Mouse (Mus musculus) CH12.LX (cell line): Measurements from ENCODE around the gene Rras2. TPM values are rescaled to one million over a fixed set of nuclear protein-coding genes. Genes with fewer than 3 reads are reported as not detected.
A peak's percentile ranks its signal among the peaks of the same experiment; 100 is the strongest.

Experiments
- DNase-seq: peaks from one replicate; pipeline ENCODE4 v3.0.0-alpha.2; 2013; ENCODE audit errors: extremely low read depth
- H3K27ac ChIP-seq: 2 replicates; pipeline ENCODE4 v1.5.1; 2012; ENCODE audit warnings: low read depth, mild to moderate bottlenecking, control low read depth, moderate library complexity; ENCODE audit not compliant: insufficient read depth
- H3K27me3 ChIP-seq: replicated peaks from 2 replicates; pipeline ENCODE3; 2012; ENCODE audit warnings: inconsistent platforms
- H3K36me3 ChIP-seq, 2 experiments: replicated peaks in 1 of 2; 2 replicates each; pipeline versions ENCODE3 to v1.6.1; 2012; ENCODE audit warnings: inconsistent platforms in 1 of 2, low read length in 1 of 2, mild to moderate bottlenecking in 1 of 2, mixed read lengths in 1 of 2, moderate library complexity in 1 of 2; ENCODE audit not compliant: control insufficient read depth in 1 of 2, insufficient read depth in 1 of 2
- H3K4me1 ChIP-seq, 2 experiments: 2 replicates each; pipeline ENCODE4 v1.6.1; 2012; ENCODE audit warnings: inconsistent platforms in 1 of 2, moderate library complexity in 1 of 2; ENCODE audit not compliant: insufficient read depth in 2 of 2, control insufficient read depth in 1 of 2
- H3K4me2 ChIP-seq: 2 replicates; pipeline ENCODE4 v1.6.1; 2012; ENCODE audit warnings: low read depth, mild to moderate bottlenecking, control low read depth; ENCODE audit not compliant: poor library complexity, insufficient read depth, severe bottlenecking
- H3K4me3 ChIP-seq, 3 experiments: fragments of 150-350 bp in 1 of 3; sonication (generic) in 1 of 3; replicated peaks in 1 of 3; 2 replicates each; pipeline versions ENCODE3 to v1.5.1; 2011 to 2012; ENCODE audit warnings: low read depth in 2 of 3, low read length in 2 of 3, mild to moderate bottlenecking in 2 of 3, moderate library complexity in 2 of 3, control low read depth in 1 of 3, improper control_type of control experiment in 1 of 3, inconsistent platforms in 1 of 3, mixed read lengths in 1 of 3; ENCODE audit not compliant: poor library complexity in 1 of 3
- H3K79me2 ChIP-seq: replicated peaks from 2 replicates; pipeline ENCODE4 v1.6.1; 2012; ENCODE audit warnings: mild to moderate bottlenecking, moderate library complexity; ENCODE audit not compliant: control insufficient read depth, poor library complexity, insufficient read depth, severe bottlenecking; ENCODE audit errors: extremely low read depth
- H3K9ac ChIP-seq: 2 replicates; pipeline ENCODE4 v1.6.1; 2012; ENCODE audit warnings: low read depth, mild to moderate bottlenecking, control low read depth, moderate library complexity; ENCODE audit not compliant: insufficient read depth
- H3K9me3 ChIP-seq: replicated peaks from 2 replicates; pipeline ENCODE3; 2012; ENCODE audit warnings: low read length, inconsistent platforms, mixed read lengths
- BHLHE40 ChIP-seq: IDR thresholded peaks from 2 replicates; pipeline ENCODE4 v1.6.1; 2011; ENCODE audit warnings: mild to moderate bottlenecking, low read depth, low read length, improper control_type of control experiment
- CHD1 ChIP-seq: IDR thresholded peaks from 2 replicates; pipeline ENCODE4 v1.6.1; 2012; ENCODE audit warnings: low read depth, low read length, improper control_type of control experiment, inconsistent platforms
- CHD2 ChIP-seq: IDR thresholded peaks from 2 replicates; pipeline ENCODE4 v1.6.1; 2011; ENCODE audit warnings: low read length, improper control_type of control experiment
- CTCF ChIP-seq, 2 experiments: IDR thresholded peaks in 1 of 2; conservative IDR thresholded peaks in 1 of 2; 2 replicates each; pipeline ENCODE4 v1.5.1; 2011 to 2012; ENCODE audit warnings: low read depth in 2 of 2, low read length in 2 of 2, improper control_type of control experiment in 1 of 2, inconsistent platforms in 1 of 2, mild to moderate bottlenecking in 1 of 2, moderate library complexity in 1 of 2
- E2F4 ChIP-seq: IDR thresholded peaks from 2 replicates; pipeline ENCODE4 v1.6.1; 2011; ENCODE audit warnings: low read depth, low read length, improper control_type of control experiment; ENCODE audit not compliant: insufficient replicate concordance
- EP300 ChIP-seq: IDR thresholded peaks from 2 replicates; pipeline ENCODE4 v1.6.1; 2011; ENCODE audit warnings: low read length, improper control_type of control experiment
- JUN ChIP-seq: IDR thresholded peaks from 2 replicates; pipeline ENCODE4 v1.6.1; 2011; ENCODE audit warnings: low read depth, mild to moderate bottlenecking, low read length, improper control_type of control experiment, moderate library complexity; ENCODE audit not compliant: insufficient read depth
- JUND ChIP-seq: conservative IDR thresholded peaks from 2 replicates; pipeline ENCODE4 v1.6.1; 2011; ENCODE audit warnings: low read depth, low read length, improper control_type of control experiment
- KAT2A ChIP-seq: IDR thresholded peaks from 2 replicates; pipeline ENCODE4 v1.6.1; 2012; ENCODE audit warnings: low read length, improper control_type of control experiment, inconsistent platforms; ENCODE audit not compliant: insufficient replicate concordance
- MAFK ChIP-seq: IDR thresholded peaks from 2 replicates; pipeline ENCODE4 v1.6.1; 2011; ENCODE audit warnings: low read length, improper control_type of control experiment; ENCODE audit not compliant: insufficient replicate concordance
- MAX ChIP-seq: IDR thresholded peaks from 2 replicates; pipeline ENCODE4 v1.6.1; 2011; ENCODE audit warnings: low read length, improper control_type of control experiment
- MAZ ChIP-seq: IDR thresholded peaks from 2 replicates; pipeline ENCODE4 v1.6.1; 2012; ENCODE audit warnings: low read depth, mild to moderate bottlenecking, inconsistent platforms, low read length, improper control_type of control experiment, moderate library complexity
- MEF2A ChIP-seq: IDR thresholded peaks from 2 replicates; pipeline ENCODE4 v1.6.1; 2014; ENCODE audit warnings: low read depth, mild to moderate bottlenecking, inconsistent platforms, low read length, improper control_type of control experiment, borderline replicate concordance
- MXI1 ChIP-seq: IDR thresholded peaks from 2 replicates; pipeline ENCODE4 v1.6.1; 2011; ENCODE audit warnings: mild to moderate bottlenecking, low read depth, low read length, improper control_type of control experiment
- MYC ChIP-seq: IDR thresholded peaks from 2 replicates; pipeline ENCODE4 v1.6.1; 2011; ENCODE audit warnings: low read depth, mild to moderate bottlenecking, improper control_type of control experiment, low read length
- NELFE ChIP-seq: IDR thresholded peaks from 2 replicates; pipeline ENCODE4 v1.6.1; 2011; ENCODE audit warnings: low read depth, low read length, improper control_type of control experiment
- PAX5 ChIP-seq: IDR thresholded peaks from 2 replicates; pipeline ENCODE4 v1.6.1; 2012; ENCODE audit warnings: low read length, inconsistent platforms, mixed read lengths
- POLR2A ChIP-seq: IDR thresholded peaks from 2 replicates; pipeline ENCODE4 v1.6.1; 2011; ENCODE audit warnings: low read depth, mild to moderate bottlenecking, improper control_type of control experiment, low read length
- POLR2AphosphoS2 ChIP-seq: IDR thresholded peaks from 2 replicates; pipeline ENCODE4 v1.6.1; 2011; ENCODE audit warnings: low read depth, low read length, improper control_type of control experiment
- RCOR1 ChIP-seq: conservative IDR thresholded peaks from 2 replicates; pipeline ENCODE4 v1.6.1; 2012; ENCODE audit warnings: low read depth, mild to moderate bottlenecking, inconsistent platforms, low read length, improper control_type of control experiment
- SIN3A ChIP-seq: IDR thresholded peaks from 2 replicates; pipeline ENCODE4 v1.6.1; 2012; ENCODE audit warnings: low read length, improper control_type of control experiment, inconsistent platforms
- SMC3 ChIP-seq: IDR thresholded peaks from 2 replicates; pipeline ENCODE4 v1.6.1; 2011; ENCODE audit warnings: low read depth, low read length, improper control_type of control experiment
- TBP ChIP-seq: conservative IDR thresholded peaks from 2 replicates; pipeline ENCODE4 v1.6.1; 2011; ENCODE audit warnings: low read depth, low read length, improper control_type of control experiment
- TCF12 ChIP-seq: IDR thresholded peaks from 2 replicates; pipeline ENCODE4 v1.6.1; 2014; ENCODE audit warnings: low read depth, mild to moderate bottlenecking, inconsistent platforms, low read length, improper control_type of control experiment
- UBTF ChIP-seq: IDR thresholded peaks from 2 replicates; pipeline ENCODE4 v1.6.1; 2012; ENCODE audit warnings: low read depth, mild to moderate bottlenecking, inconsistent platforms, low read length, improper control_type of control experiment, moderate library complexity
- USF1 ChIP-seq: IDR thresholded peaks from 2 replicates; pipeline ENCODE4 v1.6.1; 2014; ENCODE audit warnings: low read depth, mild to moderate bottlenecking, inconsistent platforms, low read length, improper control_type of control experiment
- USF2 ChIP-seq: conservative IDR thresholded peaks from 2 replicates; pipeline ENCODE4 v1.6.1; 2011; ENCODE audit warnings: low read depth, low read length, improper control_type of control experiment
- ZC3H11A ChIP-seq: IDR thresholded peaks from 2 replicates; pipeline ENCODE4 v1.6.1; 2012; ENCODE audit warnings: low read depth, mild to moderate bottlenecking, inconsistent platforms, low read length, improper control_type of control experiment
- ZKSCAN1 ChIP-seq: IDR thresholded peaks from 2 replicates; pipeline ENCODE4 v1.6.1; 2012; ENCODE audit warnings: low read depth, inconsistent platforms, low read length, improper control_type of control experiment, borderline replicate concordance
- ZMIZ1 ChIP-seq: IDR thresholded peaks from 2 replicates; pipeline ENCODE4 v1.6.1; 2012; ENCODE audit warnings: low read depth, mild to moderate bottlenecking, inconsistent platforms, low read length, improper control_type of control experiment
- ZNF384 ChIP-seq: IDR thresholded peaks from 2 replicates; pipeline ENCODE4 v1.6.1; 2012; ENCODE audit warnings: low read depth, low read length, improper control_type of control experiment, inconsistent platforms
- dilution Hi-C: fragments of 300-500 bp; cut with MboI; formaldehyde crosslinking; loops from 2 replicates; pipeline ENCODE4 v1.14.3; 2020; ENCODE audit warnings: low sequenced_read_pairs; ENCODE audit not compliant: extremely low pct_unique_long_range_greater_than_20kb, extremely low pct_ligation_motif_present
- in situ Hi-C: fragments of 300-500 bp; cut with MboI; formaldehyde crosslinking; loops from 3 replicates; pipeline ENCODE4 v1.14.3; 2019; ENCODE audit warnings: low sequenced_read_pairs, low pct_ligation_motif_present, low pct_unique_long_range_greater_than_20kb, mixed read lengths
- polyA plus RNA-seq: library from polyadenylated mRNA; unstranded; fragments of >175 nt; gene quantifications from 2 replicates; pipeline ENCODE4 v1.2.1, GENCODE M21; 2012; ENCODE audit warnings: low read depth; ENCODE audit not compliant: insufficient read length
- total RNA-seq, 2 experiments: library from RNA; depleted of rRNA; stranded (reverse); fragments of 300-350 nt in 1 of 2; fragments of >200 nt in 1 of 2; gene quantifications; 2 replicates each; pipeline ENCODE4 v1.2.3; 2012 to 2014

Rras2 gene
- total and polyA plus RNA-seq, 3 experiments, result 11.2 to 36.0 (median 18.4) TPM

DNA sequence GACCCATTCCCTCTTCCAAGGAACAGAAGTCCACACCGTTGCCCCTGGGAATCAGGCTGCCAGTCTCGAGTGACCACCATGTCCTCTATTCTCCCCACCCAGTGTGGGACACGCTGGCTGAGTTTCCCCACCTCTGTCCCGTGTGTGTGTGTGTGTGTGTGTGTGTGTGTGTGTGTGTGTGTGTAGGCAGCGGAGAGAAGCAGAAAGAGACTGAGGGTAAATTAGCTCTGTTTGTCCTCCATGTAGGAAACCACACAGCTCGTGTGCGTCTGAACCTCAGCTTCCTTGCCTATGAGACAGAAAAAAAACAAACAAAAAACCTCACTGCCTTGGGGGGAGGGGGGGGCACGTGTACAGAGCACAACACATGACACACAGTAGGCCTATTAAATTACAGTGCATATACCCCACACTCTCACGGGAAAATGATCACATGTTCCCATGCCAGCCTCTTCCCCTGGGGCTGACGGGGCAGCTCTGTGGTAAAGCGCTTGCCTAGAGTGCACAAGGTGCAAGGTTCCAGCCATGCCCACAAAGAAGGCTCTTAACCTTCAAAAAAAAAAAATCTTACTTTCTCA is 48.5 kb downstream of the Rras2 start:
- Histone ChIP-seq H3K27ac (no peak overlapping the region), H3K36me3 (peaks cover 0 to 4% of the 10 kb centered on the region in 2 experiments), H3K79me2 (no peaks in the 10 kb centered on the region), H3K4me2 (no peak overlapping the region), H3K4me1 (peaks cover 13 to 59% of the 10 kb centered on the region in 2 experiments), H3K27me3 (no peaks in the 10 kb centered on the region), H3K4me3 (no peak overlapping the region), H3K9ac (no peak overlapping the region), H3K9me3 (peaks cover 2% of the 10 kb centered on the region)
- TF ChIP-seq ZC3H11A (no peak), BHLHE40 (peak; percentile 76), ZKSCAN1 (peak; percentile 66), ZNF384 (peak; percentile 26; the same call in 1 of the 2 replicates)
- peak; percentile 29 for DNase-seq
- dilution Hi-C loops, result no loop called here
- in situ Hi-C loops, result loop anchor here (5.0 to 25.0 kb wide), 2 partner anchors 143 to 568 kb away; partner anchors contain the start of gene Calca

DNA sequence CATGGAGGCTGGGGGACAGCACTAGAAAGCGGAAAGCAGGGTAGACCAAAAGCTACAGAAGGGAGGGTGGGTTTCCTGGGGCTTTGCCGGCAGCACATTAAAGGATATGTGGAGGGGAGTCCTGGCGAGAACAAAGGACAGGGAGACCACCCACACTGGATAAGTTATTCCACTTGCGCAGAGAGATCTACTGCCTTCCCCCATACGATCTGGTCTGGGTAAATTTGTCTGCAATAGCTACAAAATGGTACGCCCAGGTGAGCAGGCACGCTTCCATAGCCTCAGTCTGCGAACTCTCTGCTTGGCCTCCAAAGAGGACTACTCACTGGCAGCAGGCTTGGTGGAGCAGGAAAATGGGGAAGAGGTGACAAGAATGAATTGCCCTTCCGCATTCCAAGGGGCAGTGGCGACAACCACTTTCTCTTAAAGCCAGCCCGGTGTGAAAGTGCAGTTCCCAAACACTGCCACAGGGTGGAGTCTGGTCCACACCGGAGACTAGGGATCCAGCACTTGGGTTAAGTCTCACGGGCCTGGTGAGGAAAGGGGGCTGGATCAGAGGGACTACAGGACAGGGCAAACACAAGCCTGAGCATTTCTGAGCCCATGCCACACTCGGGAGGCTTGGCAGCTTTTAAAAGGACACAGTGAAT is 50.9 kb downstream of the Rras2 start:
- dilution Hi-C loops (no loop called here), in situ Hi-C loops (loop anchor here (5.0 to 25.0 kb wide), 2 partner anchors 146 to 571 kb away; partner anchors contain the start of gene Calca)
- Histone ChIP-seq H3K27me3 (no peaks in the 10 kb centered on the region), H3K4me2 (peak overlapping the region; percentile 53; the same call in 1 of the 2 replicates), H3K9me3 (peaks cover 2% of the 10 kb centered on the region), H3K79me2 (no peaks in the 10 kb centered on the region), H3K4me3 (no peak overlapping the region), H3K9ac (no peak overlapping the region), H3K4me1 (peaks cover 11 to 50% of the 10 kb centered on the region in 2 experiments), H3K27ac (no peak overlapping the region), H3K36me3 (peaks cover 0 to 4% of the 10 kb centered on the region in 2 experiments)
- DNase-seq, result peak; percentile 77
- TF ChIP-seq JUN (no peak), RCOR1 (no peak), PAX5 (no peak), UBTF (no peak), CHD2 (no peak), MAZ (no peak), KAT2A (no peak), BHLHE40 (peak; percentile 48; the same call in 1 of the 2 replicates), MYC (no peak), SIN3A (no peak), MXI1 (no peak), E2F4 (no peak), CHD1 (no peak), MAX (no peak), ZNF384 (peak; percentile 49), TBP (no peak), ZMIZ1 (no peak), EP300 (no peak), USF1 (no peak), JUND (no peak), MAFK (no peak), POLR2AphosphoS2 (no peak), POLR2A (no peak), SMC3 (peak; percentile 96), ZC3H11A (peak; percentile 81), MEF2A (peak; percentile 55; the same call in 1 of the 2 replicates), USF2 (no peak), TCF12 (no peak), CTCF (conservative IDR thresholded peaks at IDR 0.05 in 1 of 2, IDR thresholded peaks at IDR 0.05 in 1 of 2; ENCODE audit: low read depth in 2 of 2, low read length in 2 of 2) (peak; percentile 72 to 95), ZKSCAN1 (no peak), NELFE (0 out of 2 replicates have a peak, but pooled peaks have one; percentile 40)
